Mouse (Mus musculus) adrenal gland, postnatal 36 days (tissue): ENCODE measurements around the gene Ccdc57. TPM values are rescaled to one million over a fixed set of nuclear protein-coding genes. Genes with fewer than 3 reads are reported as not detected.
"Not testable (repeated sequence)": the region's sequence is repeated elsewhere in the genome, so short reads cannot be mapped to it uniquely, and the experiment has no call there.

Source experiments
- DNase-seq, 2 experiments: peaks; one replicate each; pipeline ENCODE4 v3.0.0; 2021; ENCODE audit warnings: mixed read lengths in 1 of 2
- total RNA-seq, 2 experiments: library from RNA; stranded (reverse); gene quantifications; 2 replicates each; pipeline ENCODE4 v1.2.3; 2021

Ccdc57 gene
- total RNA-seq, 2 experiments from 2014 or later: 10.6 to 22.0 TPM

GRCm38 (mm10) chr11:120821076-120821922 is 111.4 kb downstream of the Ccdc57 start:
- no peak for DNase-seq

GRCm38 (mm10) chr11:120820546-120820945 is 112.1 kb downstream of the Ccdc57 start:
- DNase-seq: no peak

- DNase-seq: no peak
Observed at GRCm38 (mm10) chr11:120819556-120819955, 113.1 kb downstream of the Ccdc57 start.

- DNase-seq: no peak
Observed at GRCm38 (mm10) chr11:120818251-120818650, 114.4 kb downstream of the Ccdc57 start.

- DNase-seq: no peak
Observed at GRCm38 (mm10) chr11:120817358-120817757, 115.3 kb downstream of the Ccdc57 start.

GRCm38 (mm10) chr11:120812068-120812467 is 120.6 kb downstream of the Ccdc57 start:
- no peak for DNase-seq

- peak; percentile 50 to 55 for DNase-seq
Observed at GRCm38 (mm10) chr11:120808010-120808409, 124.7 kb downstream of the Ccdc57 start.

GRCm38 (mm10) chr11:120805375-120806298 is 127.0 kb downstream of the Ccdc57 start:
- no peak for DNase-seq

- DNase-seq: no peak
Observed at GRCm38 (mm10) chr11:120804769-120805168, 127.9 kb downstream of the Ccdc57 start.

GRCm38 (mm10) chr11:120804274-120804673 is 128.4 kb downstream of the Ccdc57 start:
- DNase-seq: no peak

- peak; percentile 92 to 94 for DNase-seq
Observed at GRCm38 (mm10) chr11:120800061-120800904, 132.4 kb downstream of the Ccdc57 start.

GRCm38 (mm10) chr11:120799316-120799890 is 133.3 kb downstream of the Ccdc57 start:
- no peak for DNase-seq

- no peak for DNase-seq
Observed at GRCm38 (mm10) chr11:120798244-120798643, 134.4 kb downstream of the Ccdc57 start.

GRCm38 (mm10) chr11:120796614-120796946 is 136.1 kb downstream of the Ccdc57 start:
- DNase-seq: no peak

GRCm38 (mm10) chr11:120795756-120796613 is 136.7 kb downstream of the Ccdc57 start, which contains the start of gene Dus1l:
Gene Dus1l (minus strand): TSS chr11:120796403.
- DNase-seq: peak; percentile 97

GRCm38 (mm10) chr11:120792652-120793051 is 140.0 kb downstream of the Ccdc57 start:
- no peak for DNase-seq

- DNase-seq: no peak
Observed at GRCm38 (mm10) chr11:120789810-120790209, 142.9 kb downstream of the Ccdc57 start.

- no peak for DNase-seq
Observed at GRCm38 (mm10) chr11:120789355-120789754, 143.3 kb downstream of the Ccdc57 start.

- not testable (repeated sequence) for DNase-seq
Observed at GRCm38 (mm10) chr11:120788460-120788859, 144.2 kb downstream of the Ccdc57 start.

GRCm38 (mm10) chr11:120785145-120785544 is 147.5 kb downstream of the Ccdc57 start:
- no peak for DNase-seq
